Comparison of ENCODE assay signal across 18 mouse cellular contexts in genomic region chr7:128071816-128072215, GRCm38 (mm10). TPM values are rescaled to one million over a fixed set of nuclear protein-coding genes. Genes with fewer than 3 reads are reported as not detected.
"Had no signal": no experiment of that assay in that cellular context is flagged by ENCODE, and none has a peak within 500 bp of the region (broad histone marks: within the 10 kb centered on the region; RNA-seq: fewer than 3 reads in every experiment).

No protein-coding gene starts in this region.

- DNase-seq: left cerebral cortex, postnatal 4 days; liver; liver, embryonic 13.5 days; liver, postnatal 0 days; lung, adult 18-20 months; lung, adult 2 months; lung, embryonic 14.5 days; lung, postnatal 10 days; lung, postnatal 14 days; lung, postnatal 36 days; lung, postnatal 4 days; midbrain, embryonic 14.5 days had no signal

RNA-seq across cellular contexts. Expression of gene Gm49368, which starts 9.3 kb away (rescaled TPM):
- total RNA-seq: left cerebral cortex, postnatal 25 days; left cerebral cortex, postnatal 36 days; left cerebral cortex, postnatal 4 days; liver, adult 2 months; megakaryocyte progenitor cell, adult 5-6 weeks; megakaryocyte-erythroid progenitor cell, adult 5-6 weeks; midbrain, postnatal 0 days had no signal

RNA-seq across cellular contexts. Expression of gene Itgax, which starts 57.5 kb away (rescaled TPM):
- total RNA-seq: midbrain, postnatal 0 days had no signal
